37 mouse cellular contexts compared by ENCODE assay signal in the genomic region with DNA sequence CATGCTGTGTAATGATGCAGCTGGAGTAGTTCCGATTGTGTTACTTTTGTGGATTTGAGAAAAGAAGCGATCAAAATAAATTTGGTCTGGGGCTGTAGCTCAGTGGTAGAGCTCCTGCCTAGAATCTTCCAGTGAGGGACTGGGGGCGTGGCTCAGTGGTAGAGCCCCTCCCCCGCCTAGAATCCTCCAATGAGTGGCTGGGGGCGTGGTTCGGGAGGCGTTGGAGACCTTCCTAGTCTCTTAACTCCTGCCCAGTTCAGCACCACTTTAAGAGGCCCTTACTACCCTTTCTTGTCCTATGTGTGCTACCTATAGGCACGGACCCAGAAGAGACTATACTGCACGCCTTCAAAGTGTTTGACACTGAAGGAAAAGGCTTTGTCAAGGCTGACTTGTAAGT. TPM values are rescaled to one million over a fixed set of nuclear protein-coding genes. Genes with fewer than 3 reads are reported as not detected.
"Had no signal": no experiment of that assay in that cellular context is flagged by ENCODE, and none has a peak within 500 bp of the region (broad histone marks: within the 10 kb centered on the region; RNA-seq: fewer than 3 reads in every experiment).

No protein-coding gene starts in this region.

- H3K9ac ChIP-seq: heart, embryonic 13.5 days; heart, embryonic 15.5 days; hindbrain, embryonic 13.5 days; hindbrain, embryonic 15.5 days; kidney, embryonic 15.5 days; limb, embryonic 12.5 days; liver, embryonic 13.5 days had no signal

- H3K36me3 ChIP-seq: heart, embryonic 13.5 days; heart, embryonic 15.5 days; hindbrain, embryonic 13.5 days; hindbrain, embryonic 15.5 days; kidney, embryonic 15.5 days; limb, embryonic 10.5 days; limb, embryonic 12.5 days; liver, embryonic 13.5 days had no signal

- H3K4me3 ChIP-seq: heart, adult 2 months; heart, embryonic 13.5 days; heart, embryonic 15.5 days; hindbrain, embryonic 13.5 days; hindbrain, embryonic 15.5 days; kidney, embryonic 15.5 days; left cerebral cortex, adult 2 months; limb, embryonic 10.5 days; limb, embryonic 12.5 days; liver, embryonic 13.5 days had no signal

- H3K9me3 ChIP-seq: heart, embryonic 13.5 days; heart, embryonic 15.5 days; hindbrain, embryonic 13.5 days; hindbrain, embryonic 15.5 days; kidney, embryonic 15.5 days; limb, embryonic 10.5 days; liver, embryonic 13.5 days had no signal

- H3K27ac ChIP-seq: heart, adult 2 months; heart, embryonic 13.5 days; heart, embryonic 15.5 days; hindbrain, embryonic 13.5 days; hindbrain, embryonic 15.5 days; hindbrain, postnatal 0 days; kidney, embryonic 15.5 days; kidney, postnatal 0 days; left cerebral cortex, adult 2 months; limb, embryonic 10.5 days; limb, embryonic 12.5 days; liver, embryonic 13.5 days had no signal

- DNase-seq: gastrocnemius, postnatal 14 days; gastrocnemius, postnatal 36 days; heart, adult 11 months; heart, adult 2 months; heart, postnatal 14 days; heart, postnatal 36 days; kidney, adult 11 months; kidney, adult 2 months; kidney, adult 9 months; kidney, postnatal 14 days; kidney, postnatal 36 days; layer of hippocampus, adult 9-11 months; layer of hippocampus, postnatal 36 days; liver; liver, embryonic 13.5 days had no signal

- H3K4me1 ChIP-seq: heart, embryonic 13.5 days; heart, embryonic 15.5 days; hindbrain, embryonic 13.5 days; hindbrain, embryonic 15.5 days; liver, embryonic 13.5 days had no signal

- ATAC-seq: hindbrain, postnatal 0 days had no signal

- H3K27me3 ChIP-seq: hindbrain, embryonic 13.5 days; hindbrain, embryonic 15.5 days; kidney, embryonic 15.5 days; limb, embryonic 12.5 days; liver, embryonic 13.5 days had no signal

RNA-seq across cellular contexts. Expression of gene Myl10, which starts 4.7 kb away (rescaled TPM):
- total RNA-seq: heart, adult 2 months; heart, postnatal 14 days; heart, postnatal 36 days; hindbrain, postnatal 0 days; layer of hippocampus, adult 18-20 months; layer of hippocampus, adult 8-10 months; layer of hippocampus, postnatal 14 days; layer of hippocampus, postnatal 36 days; left cerebral cortex, adult 2 months; left cerebral cortex, postnatal 36 days had no signal
- polyA plus RNA-seq: heart, adult 2 months; heart, embryonic 11.5 days; heart, embryonic 13.5 days; heart, postnatal 0 days; hindbrain, embryonic 11.5 days; hindbrain, embryonic 13.5 days; hindbrain, embryonic 15.5 days; hindbrain, postnatal 0 days; intestine, embryonic 14.5 days; intestine, embryonic 16.5 days; kidney, adult 2 months; kidney, embryonic 15.5 days; kidney, postnatal 0 days; large intestine, adult 2 months; limb, embryonic 10.5 days; limb, embryonic 12.5 days; limb, embryonic 14.5 days; liver, embryonic 11.5 days; liver, embryonic 13.5 days had no signal
